Mouse (Mus musculus) frontal cortex, postnatal 10 days (tissue): ENCODE data around the gene Fhl1.

Experiments
- DNase-seq, 2 experiments: peaks; one replicate each; pipeline ENCODE4 v3.0.0; 2022; ENCODE audit warnings: low spot score in 2 of 2, mixed read lengths in 1 of 2

Gene Fhl1

DNA sequence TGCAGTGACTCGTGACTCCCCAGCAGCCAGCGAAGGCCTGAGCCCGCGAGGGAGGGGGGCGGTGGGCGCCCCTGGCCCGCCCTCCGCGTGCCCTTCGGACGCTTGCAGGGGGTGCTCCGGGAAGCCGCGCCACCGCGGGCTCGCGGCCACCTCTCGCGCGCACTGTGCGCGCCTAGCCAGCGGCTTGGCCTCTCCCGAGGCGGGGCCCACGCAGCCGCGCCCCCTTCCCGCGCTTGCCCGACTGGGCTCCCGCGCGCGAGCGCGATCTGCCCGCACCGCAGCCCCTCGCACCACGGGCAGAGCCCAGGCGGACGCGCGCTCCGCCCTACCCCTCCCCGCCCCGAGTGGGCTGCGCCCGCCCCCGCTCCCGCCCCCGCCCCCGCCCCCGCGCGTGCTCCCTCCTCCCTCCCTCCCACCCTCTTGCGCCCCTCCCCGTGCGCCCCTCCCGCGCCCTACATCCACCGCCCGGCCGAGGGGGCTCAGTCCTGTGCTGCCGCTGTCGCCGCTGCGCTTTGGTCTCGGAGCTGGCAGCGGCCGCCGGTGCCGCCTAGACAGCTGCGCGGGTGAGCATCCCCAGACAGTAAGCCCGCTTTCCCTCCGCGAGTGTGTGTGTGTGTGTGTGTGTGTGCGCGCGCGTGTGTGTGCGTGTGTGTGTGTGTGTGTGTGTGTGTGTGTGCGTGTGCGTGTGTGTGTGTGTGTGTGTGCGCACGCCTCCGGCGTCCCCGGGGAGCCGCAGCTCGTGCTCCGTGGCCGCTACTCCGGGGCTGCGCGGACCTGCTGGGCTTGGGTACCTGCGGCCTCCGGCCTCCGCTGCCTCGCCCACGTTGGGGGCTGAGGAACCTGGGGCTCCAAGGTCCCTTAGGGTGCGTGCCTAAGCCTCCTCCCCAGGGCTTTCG is at the start of gene Fhl1:
Fhl1 (plus strand) TSS at position 482 of the 896 bp plus-strand sequence.
- peak; percentile 43 to 50 for DNase-seq

DNA sequence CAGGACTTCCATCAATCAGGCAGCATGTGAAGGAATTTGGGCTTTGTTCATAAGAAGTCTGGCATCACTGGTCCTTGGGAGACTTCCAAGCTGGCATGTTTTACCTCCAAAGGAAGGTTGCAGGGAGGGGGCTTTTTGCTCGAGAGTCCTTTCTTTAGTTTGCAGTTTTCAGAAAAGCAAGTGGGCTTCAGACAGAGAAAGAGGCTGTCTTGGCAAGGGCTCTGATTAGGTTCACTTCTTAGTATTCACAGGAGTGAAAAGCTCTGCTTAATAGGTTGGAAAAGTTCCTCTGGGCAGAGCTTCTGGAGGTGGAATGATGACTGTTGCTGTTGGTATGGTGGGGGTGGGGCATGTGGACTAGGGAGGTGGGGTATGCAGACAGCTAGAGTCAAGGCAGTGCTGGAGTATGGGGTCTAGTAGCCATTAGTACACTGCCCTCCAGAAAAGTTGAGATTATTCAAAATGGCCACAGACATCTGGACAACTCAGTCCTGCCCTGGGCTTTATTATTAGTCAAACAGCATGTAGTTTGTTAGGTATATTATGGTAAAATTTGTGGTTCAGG is 49.3 kb upstream of the Fhl1 start:
- DNase-seq, result no peak

DNA sequence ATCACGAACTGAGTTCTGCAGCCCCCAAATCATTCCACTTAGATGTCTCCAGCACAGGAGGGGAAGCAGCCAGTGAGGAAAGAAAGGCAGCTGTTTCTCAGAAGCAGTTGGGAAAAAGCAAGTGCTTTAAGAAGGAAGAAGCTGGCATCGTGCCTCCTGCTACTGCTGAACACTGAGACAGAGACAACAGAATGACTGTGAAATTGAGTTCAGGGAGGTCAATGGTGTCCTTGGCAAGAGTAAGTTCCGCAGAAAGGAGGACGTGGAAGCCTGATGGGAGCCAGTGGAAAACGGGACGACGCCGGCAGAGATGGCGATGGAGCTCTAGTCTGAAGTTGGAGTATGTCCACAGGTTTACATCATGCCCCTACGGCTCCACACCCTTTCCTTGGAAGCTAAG is 48.1 kb upstream of the Fhl1 start:
- DNase-seq, result no peak

GRCm38 (mm10) chrX:56692554-56692953 is 39.0 kb upstream of the Fhl1 start:
- no peak for DNase-seq

DNA sequence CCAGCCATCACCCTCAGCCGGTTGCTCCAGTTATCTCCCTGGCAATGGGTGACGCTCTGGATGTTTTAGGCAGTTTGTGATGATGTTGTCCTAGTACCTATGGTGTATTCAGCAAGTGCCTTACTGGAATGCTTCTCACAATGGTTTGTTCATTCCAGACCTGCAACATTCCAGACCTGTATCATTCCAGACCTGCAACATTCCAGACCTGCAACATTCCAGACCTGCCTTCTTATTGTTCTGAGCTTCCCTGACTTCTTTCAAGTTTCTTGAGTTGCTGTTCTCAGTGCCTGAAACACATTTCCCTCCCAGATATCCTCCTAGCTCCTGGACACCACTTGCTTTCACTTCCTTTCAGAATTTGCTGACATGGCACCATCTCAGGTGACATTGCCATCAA is 37.0 kb upstream of the Fhl1 start:
- no peak for DNase-seq

DNA sequence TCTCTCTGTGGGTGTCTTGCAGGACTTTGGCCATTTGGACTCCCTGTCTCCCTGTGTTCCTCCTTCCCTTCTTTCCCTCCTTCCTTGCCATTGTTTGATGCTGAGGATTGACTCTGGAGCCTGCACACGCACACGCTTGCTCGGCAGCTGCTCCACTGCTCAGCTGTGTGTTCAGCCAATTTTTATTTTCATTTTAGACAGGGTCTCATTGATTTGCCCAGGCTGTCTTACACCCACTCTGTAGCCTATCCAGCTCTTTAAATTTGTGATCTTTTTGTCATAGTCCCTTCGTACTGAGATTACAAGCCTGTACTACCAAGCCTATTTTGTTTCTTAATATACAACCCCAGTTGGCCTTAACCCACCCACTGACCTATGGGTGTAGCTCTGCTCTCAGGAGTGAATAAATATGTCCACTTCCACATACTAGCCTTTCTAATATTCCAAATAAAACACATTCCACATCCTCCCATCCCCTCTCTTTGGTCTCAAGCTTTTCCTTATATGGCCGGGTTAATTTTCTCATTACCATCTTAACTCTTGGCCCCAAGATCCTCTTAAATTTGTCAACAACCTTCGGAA is 34.3 kb upstream of the Fhl1 start:
- DNase-seq, result no peak

DNA sequence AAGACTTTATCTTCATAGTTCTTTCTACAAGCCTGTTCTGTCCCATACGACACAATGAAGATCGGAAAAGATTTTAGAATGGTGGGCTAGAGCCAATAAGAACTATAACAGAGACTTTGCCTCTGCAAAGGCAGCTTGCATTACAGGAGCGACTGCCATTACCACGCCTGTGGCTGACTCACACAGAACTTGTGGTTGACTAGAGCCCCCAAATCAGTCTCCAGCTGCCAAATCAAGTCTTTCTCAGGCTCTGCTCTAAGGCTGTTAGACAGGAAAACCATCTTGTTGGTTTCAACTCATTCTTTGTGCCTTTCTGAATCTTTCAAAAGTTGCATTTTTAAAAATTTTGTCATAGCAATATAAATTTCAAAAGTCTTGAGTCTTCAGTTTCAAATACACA is 33.7 kb upstream of the Fhl1 start:
- DNase-seq, result no peak

GRCm38 (mm10) chrX:56701261-56701660 is 30.3 kb upstream of the Fhl1 start:
- DNase-seq, result no peak

DNA sequence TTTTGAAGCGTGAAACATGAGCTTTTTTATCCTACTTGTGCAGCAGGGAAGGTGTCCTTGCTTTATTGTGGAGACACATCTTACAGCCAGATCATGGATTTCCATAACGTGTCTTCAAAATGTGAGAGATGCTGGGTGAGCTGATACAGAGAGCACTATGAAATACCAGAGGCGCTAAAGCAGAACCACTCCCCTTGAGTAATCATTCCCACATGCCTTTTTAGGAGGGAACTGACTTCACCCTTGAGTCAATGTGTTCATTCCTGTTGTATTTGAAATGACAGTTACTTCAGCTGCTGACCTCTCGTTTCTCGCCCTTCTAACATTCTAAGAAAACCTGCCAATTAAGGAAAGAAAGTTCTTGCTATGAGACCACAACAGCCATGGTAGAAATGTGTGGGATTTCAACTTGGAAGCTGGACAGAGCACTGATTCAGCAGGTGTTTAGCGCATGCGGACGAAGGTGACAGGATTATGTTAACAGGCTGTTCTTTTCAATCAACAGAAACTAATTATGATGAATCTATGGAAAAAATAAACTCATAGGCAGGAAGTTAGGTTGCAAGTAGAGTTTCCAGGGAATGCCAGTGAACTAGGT is 27.5 kb upstream of the Fhl1 start:
- DNase-seq, result no peak

GRCm38 (mm10) chrX:56708592-56709370 is 22.8 kb upstream of the Fhl1 start:
- DNase-seq, result no peak

DNA sequence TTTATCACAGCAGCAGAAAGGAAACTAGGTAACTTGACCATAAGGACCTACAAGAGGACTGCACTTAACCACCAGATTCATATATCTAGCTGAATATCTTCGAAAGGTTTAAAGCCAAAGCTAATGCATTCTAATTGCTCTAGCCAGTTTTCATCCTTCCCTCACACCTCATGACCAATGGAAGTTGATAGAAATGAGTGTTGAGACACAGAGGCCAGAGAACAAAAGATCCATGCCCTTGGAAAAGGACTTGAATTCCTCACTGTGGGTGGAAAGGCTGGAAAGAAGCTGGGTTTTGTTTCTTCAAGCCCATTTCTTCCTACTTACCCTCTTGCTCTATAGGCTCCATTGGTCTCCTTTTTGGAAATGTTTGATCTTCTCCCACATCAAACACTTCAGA is 21.1 kb upstream of the Fhl1 start:
- DNase-seq, result no peak

- DNase-seq, result no peak
Measured at GRCm38 (mm10) chrX:56712666-56713065, 18.9 kb upstream of the Fhl1 start.

DNA sequence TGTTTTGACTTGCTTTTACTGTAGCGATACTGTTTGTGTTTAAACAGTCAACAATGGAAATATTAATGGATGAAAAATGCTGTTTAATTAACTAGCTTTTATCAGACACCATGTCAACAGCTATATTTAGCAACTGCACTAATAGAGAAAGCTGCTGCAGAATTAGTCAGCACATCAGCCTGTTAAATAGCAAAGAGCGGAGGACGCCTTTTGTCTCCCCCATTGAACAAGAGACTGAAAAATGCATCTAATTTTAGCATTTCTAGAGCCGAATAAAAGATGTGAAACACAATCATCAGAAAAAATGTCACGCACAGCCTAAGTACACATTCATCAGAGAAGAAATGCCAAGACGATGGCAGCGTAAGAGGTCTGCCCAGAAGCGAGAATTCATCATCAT is 9.0 kb upstream of the Fhl1 start:
- no peak for DNase-seq

DNA sequence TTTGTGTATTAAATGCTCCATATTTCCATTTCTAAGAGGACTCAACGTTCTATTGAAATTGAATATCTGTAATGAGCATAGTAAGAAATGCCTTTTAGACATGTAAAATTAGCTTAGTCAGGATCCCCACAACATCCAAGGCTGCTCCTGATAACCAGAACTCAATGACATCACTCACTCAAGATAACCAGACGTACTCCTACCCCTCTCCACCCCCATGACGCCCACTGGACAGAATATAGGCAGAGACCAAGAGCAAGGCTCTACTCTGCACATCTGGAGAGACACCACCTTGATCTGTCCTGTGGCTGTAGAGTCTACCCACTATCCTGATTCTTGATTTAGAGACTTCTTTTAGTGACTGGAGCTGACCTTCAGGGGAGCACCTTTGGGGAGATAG is 3.1 kb upstream of the Fhl1 start:
- DNase-seq, result no peak

DNA sequence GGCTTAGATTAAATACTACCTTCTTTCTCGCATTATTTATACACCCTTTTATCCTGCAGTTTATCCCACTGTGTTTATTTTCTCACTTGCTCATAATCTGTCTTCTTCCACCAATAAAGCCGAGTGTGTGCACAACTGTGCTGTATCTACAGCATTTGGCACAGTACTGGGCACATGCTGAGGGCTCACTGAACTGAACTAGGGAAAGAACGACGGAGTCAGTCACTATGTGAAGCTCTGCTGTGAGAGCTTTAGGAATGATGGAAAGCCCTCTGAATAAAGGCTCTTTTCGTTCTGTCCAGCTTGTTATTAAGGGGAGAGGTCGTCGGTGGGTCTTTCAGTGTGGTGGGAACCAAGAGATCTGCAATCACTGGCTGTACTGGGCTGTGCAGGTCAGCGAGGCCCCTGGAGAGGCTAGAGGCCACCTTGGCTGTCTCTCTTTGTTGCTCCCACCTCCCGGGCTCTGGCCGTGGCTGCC is 720 bp upstream of the Fhl1 start:
- DNase-seq, result no peak

- DNase-seq, result no peak
Measured at GRCm38 (mm10) chrX:56732401-56732800, 814 bp downstream of the Fhl1 start.

DNA sequence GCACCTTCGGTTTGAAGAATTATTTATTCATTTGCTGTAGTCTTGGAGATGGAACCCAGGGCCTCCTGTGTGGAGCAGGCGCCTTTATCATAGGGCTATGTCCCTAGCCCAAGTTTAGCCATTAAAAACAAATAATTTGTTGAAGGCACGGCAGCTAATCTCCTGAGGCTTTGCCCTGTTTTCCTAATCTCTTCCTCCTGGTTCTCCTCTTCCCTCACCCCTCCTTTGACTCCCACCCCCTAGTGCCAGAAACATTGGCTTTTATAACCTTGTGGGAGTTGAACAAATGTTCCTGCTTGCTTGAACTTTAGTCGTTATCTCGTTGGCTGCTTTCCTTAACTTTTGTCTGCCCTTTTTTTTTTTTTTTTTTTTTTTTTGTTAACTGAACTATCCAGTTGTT is 2.8 kb downstream of the Fhl1 start:
- no peak for DNase-seq

- no peak for DNase-seq
Measured at GRCm38 (mm10) chrX:56736226-56736625, 4.6 kb downstream of the Fhl1 start.

DNA sequence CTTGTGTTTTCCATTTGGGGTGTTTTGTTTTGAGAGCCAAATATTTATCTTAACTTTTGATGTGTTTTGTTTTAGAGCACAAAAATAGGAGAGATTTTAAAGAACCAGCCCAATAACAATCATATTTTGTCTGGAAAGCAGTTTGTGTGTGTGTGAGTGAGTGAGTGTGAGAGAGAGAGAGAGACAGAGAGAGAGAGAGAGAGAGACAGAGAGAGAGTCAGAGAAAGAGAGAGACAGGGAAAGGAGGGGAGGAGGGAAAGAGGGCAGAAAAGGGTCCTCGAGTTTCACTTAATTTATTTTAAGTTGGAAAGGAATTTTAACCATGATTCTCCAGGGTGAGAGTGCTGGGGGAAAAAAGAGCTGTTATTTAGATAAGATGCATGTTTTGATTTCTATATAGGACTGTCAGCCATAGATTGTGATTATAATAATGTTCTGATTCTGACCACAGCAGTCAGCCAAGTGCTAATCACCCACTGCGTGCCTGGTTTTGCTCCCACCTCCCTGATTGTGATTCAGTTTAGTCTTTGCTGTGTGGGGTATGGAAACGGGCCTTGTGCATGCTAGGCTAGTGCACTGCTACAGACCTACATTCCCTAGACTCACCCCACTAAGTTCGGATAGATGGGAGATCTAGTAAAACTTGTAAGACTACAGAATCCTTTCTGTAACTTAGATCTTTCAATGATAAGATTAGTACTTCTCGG is 6.4 kb downstream of the Fhl1 start:
- no peak for DNase-seq

GRCm38 (mm10) chrX:56741428-56741827 is 9.8 kb downstream of the Fhl1 start:
- DNase-seq, result no peak

DNA sequence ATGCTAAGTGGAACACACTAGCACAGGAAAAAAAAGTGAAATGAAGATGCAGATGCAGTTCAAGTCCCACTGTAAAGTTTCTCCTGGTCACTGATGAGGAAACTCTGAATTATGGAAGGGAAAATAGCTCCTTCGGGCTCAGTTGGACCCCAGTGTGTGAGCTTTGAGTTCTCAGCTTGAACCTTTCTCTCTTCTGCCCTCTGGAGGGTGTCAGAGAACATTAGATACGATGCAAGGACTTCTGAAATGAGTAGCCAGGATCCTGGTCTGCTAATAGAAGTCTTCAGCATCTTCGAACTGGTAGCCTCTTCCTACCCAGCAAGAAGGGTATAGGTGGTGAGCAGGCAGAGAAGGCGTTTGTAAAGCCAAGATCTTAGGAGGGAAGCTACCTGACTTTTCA is 19.9 kb downstream of the Fhl1 start:
- no peak for DNase-seq
